Mouse (Mus musculus) kidney, adult 2 months (tissue): ENCODE data around the gene Spata5.

Source experiments
- CTCF ChIP-seq: fragments of 200-500 bp; conservative IDR thresholded peaks from 2 replicates; pipeline ENCODE4 v1.5.1; 2011; ENCODE audit warnings: low read depth, mild to moderate bottlenecking, control low read depth, low read length, moderate library complexity, mixed read lengths; ENCODE audit not compliant: insufficient read depth, insufficient read length
- POLR2A ChIP-seq: fragments of 200-500 bp; IDR thresholded peaks from one replicate; pipeline ENCODE4 v1.6.1; 2011; ENCODE audit warnings: low read depth, low read length, control low read depth

- no peak for TF ChIP-seq POLR2A
- TF ChIP-seq CTCF = no peak
Observed at GRCm38 (mm10) chr3:37472461-37472860, 52.8 kb downstream of the Spata5 start.
